Mouse (Mus musculus): ENCODE results near the gene Sel1l3.

DNA sequence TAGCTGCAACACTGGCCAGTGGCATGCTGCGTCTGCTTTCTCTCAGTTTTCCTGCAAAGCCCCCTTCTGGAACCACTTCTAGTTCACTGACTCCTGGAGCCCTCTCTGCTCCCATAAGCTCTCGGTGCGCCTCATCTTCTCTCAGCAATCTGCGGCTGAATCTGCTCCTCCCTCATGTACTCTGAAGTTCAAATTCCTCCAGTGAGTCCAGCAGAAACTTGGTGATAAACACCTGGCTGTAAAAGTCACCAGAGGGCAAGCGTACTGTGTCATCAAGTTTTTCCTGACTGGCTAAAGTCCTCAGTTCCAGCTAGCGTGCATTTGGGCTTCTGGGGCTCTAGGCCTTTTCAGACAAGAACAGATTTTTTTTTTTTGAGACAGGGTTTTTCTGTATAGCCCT, 139.2 kb downstream of the Sel1l3 start:
- TF ChIP-seq POLR2A (IDR thresholded peaks at IDR 0.05; ENCODE audit: control insufficient read depth, extremely low read depth, insufficient read depth, low read length, poor library complexity) (no peak), CTCF (IDR thresholded peaks at IDR 0.05; ENCODE audit: borderline replicate concordance, control insufficient read depth, extremely low read depth, insufficient read depth, low read length, poor library complexity) (no peak)

Data from thymus, adult 2 months (tissue).